Mouse (Mus musculus) right cerebral cortex, postnatal 10 days (tissue): ENCODE measurements around the gene Sars2.

Source experiments
- DNase-seq, 2 experiments: peaks; one replicate each; pipeline ENCODE4 v3.0.0; 2021; ENCODE audit warnings: low spot score in 2 of 2

The Sars2 gene

DNA sequence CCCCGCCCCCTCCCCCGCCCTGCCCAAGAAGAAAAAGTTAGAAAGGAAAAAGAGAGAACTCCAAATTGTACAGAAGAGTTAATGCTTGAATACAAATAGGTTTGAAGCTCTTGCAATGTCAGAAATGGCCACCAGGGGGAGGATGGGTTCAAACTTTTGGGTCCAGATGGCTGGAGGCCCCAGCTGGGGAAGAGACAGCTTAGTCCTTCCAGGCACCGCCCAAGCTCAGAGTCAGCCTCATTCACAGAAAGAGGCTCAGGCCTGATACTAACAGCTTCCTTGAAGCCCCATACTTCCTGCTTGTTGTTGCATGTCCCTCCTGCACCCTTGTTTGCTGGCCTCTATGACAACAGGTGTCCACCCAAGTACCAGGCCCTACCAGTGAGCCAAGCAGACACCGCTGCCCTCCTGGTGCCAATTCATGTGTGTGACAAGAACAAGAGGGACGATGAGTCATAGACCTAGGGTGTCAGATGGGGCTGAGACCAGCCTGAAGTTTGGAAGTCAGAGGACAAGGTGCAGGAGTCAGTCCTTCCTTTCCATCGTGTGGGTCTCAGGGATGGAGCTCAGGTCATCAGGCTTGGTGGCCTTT lies 38.4 kb downstream of the Sars2 start:
- DNase-seq = peak; percentile 91 to 93

DNA sequence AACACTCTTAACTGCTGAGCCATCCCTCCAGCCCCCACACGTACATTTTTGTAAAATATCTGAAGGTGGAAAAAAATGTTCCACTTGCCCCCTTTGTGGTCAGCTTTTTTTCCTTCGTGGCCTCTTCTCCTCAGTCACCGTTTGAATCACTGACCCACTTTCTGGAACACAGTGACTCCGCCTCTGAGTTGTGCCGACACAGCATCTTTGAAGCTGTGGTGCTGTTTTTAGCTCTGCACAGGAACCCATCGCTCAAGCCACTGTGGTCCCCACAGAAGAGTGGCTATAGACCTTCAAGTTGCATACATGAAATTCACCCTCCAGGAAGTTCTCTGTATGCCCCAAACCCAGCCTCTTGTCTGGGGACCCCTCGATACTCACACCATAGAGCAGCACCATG lies 39.1 kb downstream of the Sars2 start:
- peak; percentile 61 to 73 for DNase-seq

DNA sequence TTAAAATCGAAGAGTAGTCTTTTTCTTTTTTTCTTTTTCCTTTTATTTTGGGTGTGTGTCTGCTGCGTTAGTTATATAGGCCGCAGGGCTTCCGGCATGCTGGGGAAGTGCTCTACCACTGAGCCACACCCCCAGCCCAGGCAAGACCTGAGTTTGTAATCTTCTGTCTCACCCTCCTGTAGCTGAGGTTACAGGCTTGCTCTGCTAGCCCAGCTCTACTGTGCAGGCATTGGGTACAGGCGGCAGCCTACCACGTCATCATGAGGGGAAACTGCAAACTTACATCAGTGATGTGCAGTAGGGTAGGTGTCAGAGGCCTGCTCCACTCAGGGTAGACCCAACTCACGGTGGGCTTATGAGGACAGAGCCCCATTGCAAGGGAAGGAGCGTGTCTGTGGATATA lies 39.5 kb downstream of the Sars2 start:
- DNase-seq = no peak

DNA sequence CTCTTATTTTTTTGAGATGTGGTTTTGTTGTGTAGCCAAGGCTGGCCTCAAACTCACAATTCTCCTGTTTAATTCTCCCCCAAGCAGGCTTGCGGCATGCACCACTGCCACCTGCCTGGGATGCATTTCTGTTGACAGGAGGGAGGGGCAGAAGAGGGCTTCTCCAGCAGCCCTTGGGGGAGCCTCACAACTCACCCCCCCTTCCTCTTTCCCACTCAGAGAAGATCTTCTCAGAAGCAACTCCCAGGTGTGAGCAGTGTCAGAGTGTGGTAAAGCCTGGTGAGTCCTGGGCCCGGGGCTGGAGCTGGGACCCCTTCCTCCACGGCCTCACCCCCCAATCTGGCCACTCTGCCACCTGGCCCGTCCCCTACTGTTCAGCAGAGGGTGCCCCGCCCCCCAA lies 43.4 kb downstream of the Sars2 start:
- DNase-seq = no peak

DNA sequence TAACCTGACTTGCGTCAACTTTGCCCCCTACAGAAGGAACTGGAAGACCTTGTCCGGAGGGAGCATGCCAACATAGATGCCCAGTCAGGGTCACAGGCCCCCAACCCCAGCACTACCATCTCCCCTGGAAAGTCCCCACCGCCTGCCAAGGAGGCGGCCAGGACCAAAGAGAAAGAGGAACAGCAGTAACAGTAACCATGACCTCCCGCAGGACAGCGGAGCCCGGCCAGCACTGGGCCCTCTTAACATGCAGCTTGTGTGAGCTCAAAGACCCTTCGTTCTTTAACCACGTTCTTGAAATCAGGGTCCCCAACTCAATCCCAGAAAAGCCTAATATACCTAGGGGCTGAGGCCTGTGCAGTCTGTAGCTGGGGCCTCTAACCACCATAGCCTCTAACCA lies 46.1 kb downstream of the Sars2 start:
- DNase-seq = no peak

DNA sequence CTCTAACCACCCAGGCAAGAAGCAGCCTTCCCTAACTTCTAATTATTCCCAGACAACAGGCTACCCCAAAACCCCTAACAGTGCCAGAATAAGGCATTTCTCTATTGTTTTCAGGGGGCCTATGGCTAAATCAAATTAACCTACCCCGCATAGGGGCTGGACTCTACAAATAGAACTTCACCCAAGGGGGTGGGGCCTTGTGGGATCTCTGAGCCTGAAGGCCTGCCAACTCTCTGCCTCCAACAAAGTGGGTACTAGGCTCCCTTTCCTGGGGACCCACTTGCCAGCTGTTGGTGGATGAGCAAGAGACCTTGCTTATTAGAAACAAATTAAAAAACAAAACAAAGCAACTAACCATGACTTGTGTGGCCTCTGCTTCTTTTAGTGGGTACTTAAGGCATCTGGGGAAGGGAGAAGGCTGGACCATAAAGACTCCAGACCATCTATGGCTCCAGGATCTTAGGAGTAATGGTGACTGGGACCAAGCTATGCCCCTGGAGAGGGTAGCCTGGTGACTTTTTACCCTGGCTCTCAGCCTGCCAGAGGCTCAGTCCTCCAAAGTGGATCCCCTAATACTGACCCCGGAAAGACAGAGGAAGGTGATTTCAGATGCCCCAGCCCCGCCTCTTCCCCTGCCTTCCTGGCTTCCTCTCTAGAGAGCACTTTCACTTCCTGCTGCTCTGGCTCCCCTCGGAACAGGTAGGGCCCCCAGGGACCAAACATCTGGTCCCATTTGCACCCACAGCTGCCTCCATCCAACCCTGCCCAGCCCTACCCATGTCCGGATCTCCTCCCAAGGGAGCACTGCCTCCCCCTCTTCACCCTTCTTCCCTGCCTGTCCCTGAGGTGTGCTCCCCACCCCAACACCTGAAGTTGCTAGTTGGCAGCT lies 46.8 kb downstream of the Sars2 start, which contains the start of gene Rinl:
Gene Rinl (plus strand): TSS at position 663 of the 889 bp plus-strand sequence.
- DNase-seq = no peak

DNA sequence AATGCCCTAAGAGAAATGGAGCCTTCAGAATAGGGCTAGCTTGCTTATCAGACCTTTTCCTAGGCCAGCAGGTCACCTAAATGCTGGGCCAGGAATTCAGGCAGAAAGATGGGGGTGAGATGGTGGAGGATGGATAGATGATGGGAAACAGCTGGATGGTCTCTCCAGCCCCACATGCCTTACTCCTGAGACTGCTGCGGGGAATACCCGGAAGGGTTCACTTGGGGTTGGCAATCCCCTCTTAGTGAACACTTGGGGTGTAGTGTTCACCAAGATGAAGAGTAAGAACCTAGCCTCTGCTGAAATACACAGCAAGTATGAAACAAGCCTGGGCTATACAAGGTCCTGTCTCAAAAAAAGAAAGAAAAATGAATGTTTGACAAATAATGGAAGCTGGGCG lies 47.4 kb downstream of the Sars2 start:
- DNase-seq = no peak

DNA sequence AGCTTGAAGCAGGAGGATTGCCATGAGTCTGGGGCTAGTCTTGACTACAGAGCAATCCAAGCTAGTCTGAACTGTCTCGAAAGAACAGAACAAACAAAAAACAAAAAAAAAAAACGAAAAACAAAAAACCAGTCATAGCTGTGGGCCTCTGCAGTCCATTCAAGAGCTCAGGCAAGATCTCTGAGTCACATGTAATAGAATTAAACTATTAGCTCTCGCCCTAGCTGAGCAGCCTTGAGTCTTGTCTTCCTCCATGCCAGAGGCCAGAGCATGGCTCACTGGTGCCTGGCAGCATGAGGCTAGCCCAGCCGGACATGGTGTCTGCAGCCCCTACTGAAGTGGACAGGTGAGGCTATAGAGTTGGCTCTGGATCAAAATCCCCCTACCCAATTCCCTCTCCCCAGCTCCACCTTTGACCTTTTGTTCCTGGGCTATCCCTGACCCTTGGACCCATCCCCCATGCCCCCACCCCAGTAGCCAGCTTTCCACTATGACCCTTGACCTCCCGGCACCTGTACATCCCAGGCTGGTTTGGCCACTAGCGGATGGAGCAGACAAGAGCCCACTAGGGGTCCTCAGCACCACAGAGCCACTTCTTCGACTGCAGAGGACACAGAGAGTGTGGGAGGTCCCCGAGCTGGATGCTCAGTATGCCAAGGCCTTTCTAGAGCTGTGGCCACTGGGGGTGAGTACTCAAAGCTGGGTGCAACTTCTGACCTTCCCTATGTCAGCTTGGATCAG lies 48.4 kb downstream of the Sars2 start:
- DNase-seq = no peak

DNA sequence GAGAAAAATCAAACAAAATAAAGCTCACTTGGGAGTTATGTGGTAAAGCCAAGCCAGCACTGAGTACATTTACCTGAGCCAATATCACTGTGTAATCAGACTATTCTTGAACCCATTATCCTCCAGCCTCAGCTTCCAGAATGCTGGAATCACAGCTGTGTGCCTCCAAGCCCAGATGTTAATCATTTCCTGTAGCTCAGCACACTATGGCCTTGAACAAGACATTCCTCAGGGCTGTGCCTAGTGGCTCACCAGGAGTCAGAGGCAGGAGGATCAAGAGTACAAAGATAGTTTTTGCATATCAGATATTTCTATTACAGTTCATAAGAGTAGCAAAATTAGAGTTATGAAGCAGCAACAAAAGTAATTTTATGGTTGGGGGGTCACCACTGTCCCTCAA lies 49.9 kb downstream of the Sars2 start:
- no peak for DNase-seq

DNA sequence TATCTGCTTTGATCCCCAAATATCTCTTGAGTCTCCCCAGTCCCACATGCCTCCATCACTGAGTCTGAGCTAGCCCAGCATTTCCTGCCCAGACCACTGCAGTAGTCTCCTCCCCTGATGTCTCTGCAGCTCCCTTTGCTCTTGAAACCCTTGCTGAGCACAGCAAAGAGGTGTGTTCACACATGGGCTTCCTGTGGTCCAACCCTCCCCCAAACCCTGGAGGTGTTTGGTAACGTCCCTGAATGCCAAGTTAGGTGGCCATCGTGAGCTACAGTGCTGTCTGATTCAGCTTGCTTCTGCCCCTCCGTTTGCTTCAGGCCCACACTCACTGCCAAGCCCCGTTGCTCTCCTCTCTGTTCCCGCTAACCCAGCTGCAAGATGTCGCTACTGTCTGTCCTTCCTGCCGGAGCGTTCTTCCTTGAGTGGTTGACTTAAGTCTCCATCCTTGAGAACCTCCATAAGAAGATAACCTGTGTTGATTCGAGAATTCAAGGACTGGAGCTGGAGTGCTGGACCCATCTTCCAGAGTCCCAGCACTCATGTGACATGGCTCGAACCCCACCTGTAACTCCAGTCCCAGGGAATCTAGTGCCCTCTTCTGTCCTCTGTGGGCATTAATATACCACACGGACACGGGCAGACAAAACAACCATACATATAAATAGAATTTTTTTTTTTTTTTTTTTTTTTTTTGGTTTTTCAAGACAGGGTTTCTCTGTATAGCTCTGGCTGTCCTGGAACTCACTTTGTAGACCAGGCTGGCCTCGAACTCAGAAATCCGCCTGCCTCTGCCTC lies 50.8 kb downstream of the Sars2 start:
- no peak for DNase-seq

DNA sequence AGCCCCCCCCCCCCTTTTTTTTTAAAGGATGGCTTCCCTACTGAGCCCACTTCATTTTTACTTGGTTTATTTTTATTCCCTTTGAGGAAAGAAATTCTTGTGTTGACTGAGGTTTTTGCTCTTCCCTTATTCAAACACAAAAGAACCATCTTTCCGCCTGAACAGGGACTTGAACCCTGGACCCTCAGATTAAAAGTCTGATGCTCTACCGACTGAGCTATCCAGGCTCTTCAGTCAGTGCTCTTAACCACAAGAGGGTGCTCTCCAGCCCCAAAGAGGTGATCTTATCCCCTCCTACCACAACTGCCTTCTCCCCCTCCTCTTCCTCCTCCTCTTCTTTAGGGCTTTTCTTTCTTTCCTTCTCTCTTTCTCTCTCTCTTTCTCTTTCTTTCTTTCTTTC lies 52.0 kb downstream of the Sars2 start:
- no peak for DNase-seq

DNA sequence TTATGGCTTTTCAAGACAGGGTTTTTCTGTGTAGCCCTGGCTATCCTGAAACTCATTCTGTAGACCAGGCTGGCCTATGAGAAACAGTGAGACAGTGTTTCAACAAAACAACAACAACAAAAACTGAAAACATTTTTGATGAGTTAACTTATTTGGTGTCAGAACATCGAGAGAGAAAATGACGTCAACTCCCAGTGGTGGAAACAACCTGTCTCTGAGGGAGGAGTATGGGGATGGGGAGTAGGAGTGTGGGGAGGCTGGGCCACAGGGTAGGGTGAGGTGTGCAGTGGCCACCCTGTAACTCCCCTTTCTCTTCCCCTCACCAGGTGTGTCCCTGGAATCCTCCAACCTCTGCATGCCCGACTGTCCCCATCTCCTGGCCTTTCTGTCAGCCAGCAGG lies 52.7 kb downstream of the Sars2 start:
- no peak for DNase-seq

DNA sequence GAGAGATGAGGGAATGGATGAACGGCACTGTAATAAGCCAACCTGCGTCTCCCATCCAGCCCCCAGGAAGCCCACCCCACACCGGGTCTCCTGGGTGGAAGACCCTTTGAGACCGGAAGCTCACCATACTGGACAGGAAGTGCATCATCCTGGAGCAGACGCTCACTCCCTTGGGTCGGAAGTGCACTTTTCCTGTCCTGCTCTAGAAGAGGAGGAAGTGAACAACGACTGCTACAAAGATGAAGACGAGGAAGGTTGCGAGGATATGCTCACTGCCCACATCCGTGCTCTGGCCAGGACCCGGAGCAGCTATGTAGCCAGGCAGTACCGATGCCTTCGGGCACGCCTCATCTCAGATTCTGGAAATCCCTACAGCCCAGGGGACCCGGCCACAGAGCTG lies 54.0 kb downstream of the Sars2 start:
- DNase-seq = no peak

DNA sequence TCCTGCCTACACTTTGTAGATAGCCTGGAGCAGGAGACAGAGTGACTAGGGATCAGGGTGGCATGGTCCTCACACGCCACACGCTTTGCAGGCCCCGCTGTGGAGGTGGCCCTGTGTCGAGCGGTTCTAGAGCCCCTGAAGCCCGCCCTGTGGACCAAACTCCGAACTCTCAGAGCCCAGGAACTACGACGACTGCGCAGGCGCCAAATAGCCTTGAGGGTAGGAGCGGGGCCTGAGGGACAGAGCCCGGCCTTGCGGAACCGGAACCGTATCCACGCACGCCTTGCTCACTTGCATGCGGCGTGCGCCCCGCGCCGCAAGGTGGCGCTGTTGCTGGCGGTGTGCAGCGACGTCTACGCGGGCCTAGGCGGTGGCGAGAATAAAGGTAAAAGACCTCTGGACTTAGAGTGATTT lies 54.8 kb downstream of the Sars2 start:
- peak in 1 of 2 experiments; percentile 81 for DNase-seq

DNA sequence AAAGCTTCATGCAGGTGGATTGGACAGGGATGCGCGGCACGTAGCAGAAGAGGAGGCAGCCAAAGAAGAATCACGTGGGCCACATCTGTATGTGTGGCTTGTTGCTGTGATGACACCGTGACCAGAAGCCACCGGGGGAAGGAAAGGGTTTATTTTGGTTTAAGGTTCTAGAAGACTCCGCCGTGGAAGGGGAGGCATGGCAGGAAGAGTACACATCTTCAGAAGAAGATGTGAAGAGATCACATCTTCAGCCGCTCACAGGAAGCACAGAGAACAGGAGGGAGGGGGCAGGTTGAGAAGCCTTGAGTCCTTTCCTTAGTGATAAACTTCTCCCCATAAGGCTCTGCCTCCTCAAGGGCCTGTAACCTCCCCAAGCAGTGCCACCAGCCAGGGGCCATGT lies 58.2 kb downstream of the Sars2 start:
- no peak for DNase-seq

DNA sequence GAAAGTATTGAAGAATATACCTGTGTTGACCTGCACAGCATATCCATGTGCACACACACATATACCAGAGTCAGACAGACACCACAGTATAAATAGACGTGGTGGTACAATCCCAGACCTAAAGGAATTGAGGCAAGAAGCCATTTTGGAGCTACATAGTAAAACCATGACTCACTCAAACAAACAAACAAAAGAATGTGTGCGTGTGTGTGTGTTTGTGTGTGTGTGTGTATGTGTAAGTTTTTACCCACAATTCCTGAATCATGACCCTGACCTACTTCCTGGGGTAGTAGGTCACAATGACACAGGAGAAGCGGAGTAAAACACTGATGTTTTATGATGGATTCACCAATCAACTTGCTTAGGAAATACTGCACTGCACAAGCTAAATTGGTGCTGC lies 59.7 kb downstream of the Sars2 start:
- no peak for DNase-seq

DNA sequence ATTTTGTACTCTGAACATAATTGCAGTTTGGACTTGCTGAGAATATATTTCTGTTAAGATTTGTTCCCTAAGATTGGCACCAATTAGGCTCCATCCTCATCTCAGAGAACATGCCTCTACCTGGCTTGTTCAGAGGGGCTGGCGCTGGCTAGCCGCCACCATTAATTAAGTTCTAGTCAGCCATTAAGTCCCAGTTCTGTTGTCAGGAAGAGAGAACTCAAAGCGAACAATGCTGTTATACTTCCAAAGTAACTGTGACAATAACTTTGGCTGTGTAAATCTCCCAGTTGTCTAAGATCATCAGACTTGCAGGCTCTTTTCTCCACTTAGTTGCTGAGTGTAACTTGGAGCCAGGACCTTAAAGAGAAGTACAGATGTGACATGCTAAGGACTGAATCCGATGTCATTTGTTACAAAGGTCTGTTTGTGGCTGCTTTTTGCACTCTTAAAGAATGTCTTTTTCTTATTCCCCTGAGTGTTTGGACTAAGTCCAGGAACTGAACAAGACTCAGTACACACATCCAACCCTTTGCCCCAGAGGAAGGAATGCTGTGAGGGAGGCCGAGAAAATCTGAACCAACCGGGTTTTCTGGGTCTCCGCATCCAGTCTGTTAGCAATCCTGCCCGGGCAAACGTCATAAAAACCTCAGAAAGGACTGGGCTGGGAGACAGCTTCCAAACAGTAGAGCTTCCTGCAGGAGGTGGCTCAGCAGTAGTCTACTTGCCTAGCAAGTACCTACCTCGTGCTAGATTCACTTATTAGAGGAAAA lies 60.3 kb downstream of the Sars2 start:
- peak in 1 of 2 experiments; percentile 44 for DNase-seq

DNA sequence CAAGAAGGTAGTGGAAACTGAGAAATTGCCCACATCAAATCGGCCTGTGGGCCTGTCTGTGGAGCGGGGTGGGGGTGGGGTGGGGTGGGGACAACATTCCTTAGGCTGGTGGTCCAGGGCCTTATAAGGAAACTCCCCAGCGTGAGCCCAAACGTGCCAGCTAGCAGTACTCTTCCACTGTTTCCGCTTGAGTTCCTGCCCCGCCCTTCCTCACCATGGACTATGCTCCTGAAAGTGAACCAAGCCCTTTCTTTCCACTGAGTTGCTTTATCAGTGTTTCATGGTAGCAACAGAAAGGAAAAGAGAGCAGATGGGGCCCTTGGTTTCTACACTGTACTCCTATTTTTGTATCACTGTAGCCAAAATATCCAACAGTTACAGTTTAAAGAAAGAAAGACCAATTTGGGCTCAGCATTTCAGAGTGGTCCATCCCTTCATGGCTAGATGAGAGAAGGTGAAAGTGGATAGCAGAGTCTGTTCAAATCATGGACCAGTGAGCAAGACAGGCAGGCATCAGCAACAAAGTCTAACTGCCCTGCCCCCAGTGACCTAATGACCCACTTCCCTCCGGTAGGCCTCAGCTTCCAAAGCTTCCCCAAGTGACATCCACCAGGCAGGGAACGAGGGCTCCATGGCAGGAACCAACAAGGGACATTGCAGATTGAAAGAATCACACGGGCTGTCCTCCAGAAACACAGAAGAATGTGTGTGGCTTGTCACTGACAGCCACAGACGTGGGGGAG lies 61.2 kb downstream of the Sars2 start:
- DNase-seq = no peak
